In the genomic region with DNA sequence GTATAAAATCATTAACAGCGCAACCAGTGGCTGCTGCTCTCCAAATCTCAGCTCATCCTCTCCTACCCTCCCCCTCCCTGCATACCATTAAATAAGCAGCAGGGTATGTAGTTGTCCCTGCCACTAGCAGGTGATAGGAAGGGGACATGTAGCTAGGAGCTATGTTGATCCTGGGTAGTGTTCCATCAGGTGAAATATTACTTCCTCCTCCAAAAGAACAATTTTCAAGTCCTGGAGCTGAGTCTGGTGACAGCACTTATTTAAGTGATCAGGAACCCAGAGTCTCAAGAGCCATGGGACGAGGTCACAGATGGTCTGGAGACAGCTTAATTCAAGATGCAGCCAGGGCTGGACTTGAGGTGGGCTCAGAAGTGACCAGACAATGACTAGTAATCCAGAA, we compare ENCODE assay signal across 10 mouse cellular contexts. TPM values are rescaled to one million over a fixed set of nuclear protein-coding genes. Genes with fewer than 3 reads are reported as not detected.
DNase-seq lines count a peak whose midpoint lies in the region; ATAC-seq and TF ChIP-seq lines count a peak whose summit lies in the region.
"Had no signal": no experiment of that assay in that cellular context is flagged by ENCODE, and none has a peak within 500 bp of the region (broad histone marks: within the 10 kb centered on the region; RNA-seq: fewer than 3 reads in every experiment).

No protein-coding gene starts in this region.

- WGBS in hindbrain, postnatal 0 days: 90% methylated on average over 2 of the region's 2 CpGs
- 75% methylated on average over 2 of the region's 2 CpGs for WGBS in liver, embryonic 12.5 days (ENCODE audit: insufficient replicate concordance)

- no peak overlapping the region for H3K4me3 ChIP-seq in hindbrain, postnatal 0 days (ENCODE audit: low read length)
- H3K4me3 ChIP-seq in liver, embryonic 12.5 days: no peak overlapping the region
- H3K4me3 ChIP-seq: myocyte had no signal

- no peak for TF ChIP-seq CTCF in hindbrain, postnatal 0 days (IDR thresholded peaks at IDR 0.05; ENCODE audit: low read depth)

- ATAC-seq in hindbrain, postnatal 0 days: no peak
- ATAC-seq in liver, embryonic 12.5 days: no peak

- H3K9ac ChIP-seq in hindbrain, postnatal 0 days (replicated peaks; ENCODE audit: low read length): no peak overlapping the region
- no peak overlapping the region for H3K9ac ChIP-seq in liver, embryonic 12.5 days

- H3K27ac ChIP-seq in hindbrain, postnatal 0 days: no peak overlapping the region
- H3K27ac ChIP-seq in liver, embryonic 12.5 days: no peak overlapping the region

- no peaks in the 10 kb centered on the region for H3K9me3 ChIP-seq in hindbrain, postnatal 0 days (ENCODE audit: low read length)
- no peaks in the 10 kb centered on the region for H3K9me3 ChIP-seq in liver, embryonic 12.5 days (replicated peaks)

- H3K27me3 ChIP-seq in hindbrain, postnatal 0 days (ENCODE audit: insufficient read depth, low read length): no peaks in the 10 kb centered on the region
- H3K27me3 ChIP-seq in liver, embryonic 12.5 days (replicated peaks): no peaks in the 10 kb centered on the region

- H3K36me3 ChIP-seq in hindbrain, postnatal 0 days (ENCODE audit: insufficient read depth, low read length): peaks cover 49% of the 10 kb centered on the region
- peaks cover 59% of the 10 kb centered on the region for H3K36me3 ChIP-seq in liver, embryonic 12.5 days

- H3K4me2 ChIP-seq in hindbrain, postnatal 0 days (ENCODE audit: low read depth, low read length): no peak overlapping the region
- no peak overlapping the region for H3K4me2 ChIP-seq in liver, embryonic 12.5 days

- DNase-seq in B cell, adult 2 months: peak; percentile 100
- peak; percentile 100 for DNase-seq in adrenal gland, postnatal 4 days (ENCODE audit: low spot score in 2 of 2)
- peak; percentile 100 for DNase-seq in gastrocnemius, postnatal 4 days (ENCODE audit: low spot score in 2 of 2)
- DNase-seq in layer of hippocampus, postnatal 25 days (ENCODE audit: extremely low spot score in 1 of 2, low spot score in 1 of 2): peak; percentile 100
- peak; percentile 100 for DNase-seq in right cerebral cortex, adult 18-20 months
- peak; percentile 100 for DNase-seq in urinary bladder, postnatal 25 days (ENCODE audit: low spot score)
- no peak for DNase-seq in hindbrain, postnatal 0 days (ENCODE audit: low spot score)

- no peaks in the 10 kb centered on the region for H3K4me1 ChIP-seq in hindbrain, postnatal 0 days (ENCODE audit: insufficient read depth, low read length)
- H3K4me1 ChIP-seq in liver, embryonic 12.5 days: no peaks in the 10 kb centered on the region

RNA-seq across cellular contexts. Expression of gene Cox14, which starts 10.2 kb away (rescaled TPM):
- 100 to 1,000 TPM; 171 to 192 TPM for total RNA-seq in adrenal gland, postnatal 4 days (2021)
- total RNA-seq in gastrocnemius, postnatal 4 days (2021): 100 to 1,000 TPM; 125 to 144 TPM
- 100 to 1,000 TPM; 124 to 135 TPM for total RNA-seq in layer of hippocampus, postnatal 25 days (2021)
- 61.2 and 101 TPM in 2 replicates for total RNA-seq in hindbrain, postnatal 0 days (2014; rRNA removed)
- polyA plus RNA-seq in hindbrain, postnatal 0 days (2015; fragmentation: Nextera tagmentation; extraction: Ambion mirVana): 201 and 202 TPM in 2 replicates
- 98.3 and 98.4 TPM in 2 replicates for polyA plus RNA-seq in liver, embryonic 12.5 days (2016; fragmentation: Nextera tagmentation; extraction: Ambion mirVana)

RNA-seq across cellular contexts. Expression of gene Gpd1, which starts 18.3 kb away (rescaled TPM):
- total RNA-seq in adrenal gland, postnatal 4 days (2021): 100 to 1,000 TPM; 259 to 304 TPM
- 100 to 1,000 TPM; 201 to 212 TPM for total RNA-seq in gastrocnemius, postnatal 4 days (2021)
- 100 to 1,000 TPM; 128 to 145 TPM for total RNA-seq in layer of hippocampus, postnatal 25 days (2021)
- 2.8 and 3.7 TPM in 2 replicates for total RNA-seq in hindbrain, postnatal 0 days (2014; rRNA removed)
- 2.5 TPM in 2 replicates for polyA plus RNA-seq in hindbrain, postnatal 0 days (2015; fragmentation: Nextera tagmentation; extraction: Ambion mirVana)
- polyA plus RNA-seq in liver, embryonic 12.5 days (2016; fragmentation: Nextera tagmentation; extraction: Ambion mirVana): 7.5 and 8.0 TPM in 2 replicates

RNA-seq across cellular contexts. Expression of gene Gm17349, which starts 30.3 kb away (rescaled TPM):
- 10 to 100 TPM; 34.8 to 45.6 TPM for total RNA-seq in adrenal gland, postnatal 4 days (2021)
- total RNA-seq in gastrocnemius, postnatal 4 days (2021): 1 to 10 TPM; 2.5 to 2.9 TPM
- total RNA-seq in layer of hippocampus, postnatal 25 days (2021): 1 to 10 TPM; 5.3 to 9.0 TPM
- not detected in 2 replicates for total RNA-seq in hindbrain, postnatal 0 days (2014; rRNA removed)
- polyA plus RNA-seq in hindbrain, postnatal 0 days (2015; fragmentation: Nextera tagmentation; extraction: Ambion mirVana): not detected in 2 replicates
- not detected in 2 replicates for polyA plus RNA-seq in liver, embryonic 12.5 days (2016; fragmentation: Nextera tagmentation; extraction: Ambion mirVana)
- polyA plus RNA-seq: intestine, embryonic 14.5 days; myocyte had no signal

RNA-seq across cellular contexts. Expression of gene Smarcd1, which starts 33.7 kb away (rescaled TPM):
- 100 to 1,000 TPM in 1 of 2 experiments, 10 to 100 TPM in 1; 94.9 to 103 TPM for total RNA-seq in adrenal gland, postnatal 4 days (2021)
- 10 to 100 TPM; 26.9 to 34.7 TPM for total RNA-seq in gastrocnemius, postnatal 4 days (2021)
- 100 to 1,000 TPM; 101 to 117 TPM for total RNA-seq in layer of hippocampus, postnatal 25 days (2021)
- total RNA-seq in hindbrain, postnatal 0 days (2014; rRNA removed): 74.0 and 89.4 TPM in 2 replicates
- 78.1 and 91.2 TPM in 2 replicates for polyA plus RNA-seq in hindbrain, postnatal 0 days (2015; fragmentation: Nextera tagmentation; extraction: Ambion mirVana)
- 12.2 and 12.6 TPM in 2 replicates for polyA plus RNA-seq in liver, embryonic 12.5 days (2016; fragmentation: Nextera tagmentation; extraction: Ambion mirVana)

RNA-seq across cellular contexts. Expression of gene Cers5, which starts 37.1 kb away (rescaled TPM):
- total RNA-seq in adrenal gland, postnatal 4 days (2021): 10 to 100 TPM; 54.3 to 57.0 TPM
- 10 to 100 TPM; 24.3 to 27.5 TPM for total RNA-seq in gastrocnemius, postnatal 4 days (2021)
- total RNA-seq in layer of hippocampus, postnatal 25 days (2021): 10 to 100 TPM; 29.0 to 34.0 TPM
- 92.8 and 105 TPM in 2 replicates for total RNA-seq in hindbrain, postnatal 0 days (2014; rRNA removed)
- 73.0 and 73.9 TPM in 2 replicates for polyA plus RNA-seq in hindbrain, postnatal 0 days (2015; fragmentation: Nextera tagmentation; extraction: Ambion mirVana)
- polyA plus RNA-seq in liver, embryonic 12.5 days (2016; fragmentation: Nextera tagmentation; extraction: Ambion mirVana): 17.8 and 19.1 TPM in 2 replicates

Comparison
In these comparisons a context has a peak if more than half of its experiments do, and no peak if none do; other contexts are left out.
1. RNA of gene Gpd1, which starts 18.3 kb away (total RNA-seq): 259 to 304 TPM in adrenal gland, postnatal 4 days, 201 to 212 TPM in gastrocnemius, postnatal 4 days and 128 to 145 TPM in layer of hippocampus, postnatal 25 days; 2.8 to 3.7 TPM in hindbrain, postnatal 0 days; every median in the first group is over 10 times any median in the second.